Mouse (Mus musculus): ENCODE measurements around the gene Agtr1a.

DNA sequence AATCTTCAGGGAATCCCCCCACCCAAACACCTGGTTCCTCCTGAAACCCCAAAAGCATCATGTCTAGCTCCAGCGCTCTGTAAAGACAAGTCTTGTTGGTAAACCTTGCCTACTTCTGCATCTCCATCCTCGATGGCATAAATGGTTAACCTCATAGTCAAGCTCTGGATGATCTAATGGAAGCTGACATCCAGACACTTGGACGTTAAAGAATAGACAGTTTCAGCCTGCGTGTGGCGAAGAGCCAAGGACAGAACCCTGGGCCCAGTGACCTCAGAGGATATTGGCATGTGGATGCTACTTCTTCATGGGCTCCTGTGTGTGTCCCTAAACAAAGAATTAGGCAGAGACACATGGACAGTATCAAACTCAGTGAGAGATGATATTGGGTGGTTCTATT lies 42.6 kb downstream of the Agtr1a start:
- no peak for TF ChIP-seq GATA1 (IDR thresholded peaks at IDR 0.05; ENCODE audit: borderline replicate concordance, low read length)
- TF ChIP-seq FLI1 (IDR thresholded peaks at IDR 0.05; ENCODE audit: low read length) = no peak
